Mouse (Mus musculus) cerebellum, postnatal 10 days (tissue): ENCODE measurements around the gene Aoah.

Source experiments
- DNase-seq, 2 experiments: peaks; one replicate each; pipeline ENCODE4 v3.0.0; 2021; ENCODE audit warnings: mixed read lengths in 2 of 2

Gene Aoah

GRCm38 (mm10) chr13:20793901-20794300 lies at the start of gene Aoah:
Gene Aoah, plus strand, starts transcription at chr13:20794113.
- no peak for DNase-seq

- DNase-seq, result no peak
These were observed 39.1 kb upstream of the Aoah start for GRCm38 (mm10) chr13:20754843-20755242.

- no peak for DNase-seq
These were observed 10.3 kb upstream of the Aoah start for GRCm38 (mm10) chr13:20783648-20784047.

GRCm38 (mm10) chr13:20784060-20784459 lies 9.9 kb upstream of the Aoah start:
- no peak for DNase-seq

GRCm38 (mm10) chr13:20785960-20786359 lies 8.0 kb upstream of the Aoah start:
- peak; percentile 77 to 87 for DNase-seq

- DNase-seq, result peak; percentile 34 to 39
These were observed 7.1 kb upstream of the Aoah start for GRCm38 (mm10) chr13:20786825-20787245.

GRCm38 (mm10) chr13:20787952-20788351 lies 6.0 kb upstream of the Aoah start:
- DNase-seq, result no peak

GRCm38 (mm10) chr13:20796651-20797050 lies 2.7 kb downstream of the Aoah start:
- no peak for DNase-seq

GRCm38 (mm10) chr13:20798536-20798935 lies 4.6 kb downstream of the Aoah start:
- DNase-seq, result no peak

- DNase-seq, result no peak
These were observed 5.9 kb downstream of the Aoah start for GRCm38 (mm10) chr13:20799772-20800171.

GRCm38 (mm10) chr13:20800569-20800968 lies 6.7 kb downstream of the Aoah start:
- DNase-seq, result no peak

GRCm38 (mm10) chr13:20811782-20812406 lies 18.0 kb downstream of the Aoah start:
- no peak for DNase-seq

GRCm38 (mm10) chr13:20816385-20816784 lies 22.5 kb downstream of the Aoah start:
- peak in 1 of 2 experiments; percentile 12 for DNase-seq

GRCm38 (mm10) chr13:20820712-20821328 lies 26.9 kb downstream of the Aoah start:
- no peak for DNase-seq

GRCm38 (mm10) chr13:20828728-20829127 lies 34.8 kb downstream of the Aoah start:
- peak in 1 of 2 experiments; percentile 16 for DNase-seq

GRCm38 (mm10) chr13:20829181-20829900 lies 35.4 kb downstream of the Aoah start:
- peak; percentile 56 to 64 for DNase-seq

- peak in 1 of 2 experiments; percentile 8 for DNase-seq
These were observed 62.0 kb downstream of the Aoah start for GRCm38 (mm10) chr13:20855893-20856292.

GRCm38 (mm10) chr13:20899372-20899771 lies 105.5 kb downstream of the Aoah start:
- no peak for DNase-seq

- DNase-seq, result peak; percentile 82 to 84
These were observed 106.6 kb downstream of the Aoah start for GRCm38 (mm10) chr13:20900396-20900971.

- peak; percentile 15 to 29 for DNase-seq
These were observed 107.1 kb downstream of the Aoah start for GRCm38 (mm10) chr13:20900972-20901457.

- DNase-seq, result no peak
These were observed 107.8 kb downstream of the Aoah start for GRCm38 (mm10) chr13:20901634-20902135.

GRCm38 (mm10) chr13:20904118-20904517 lies 110.2 kb downstream of the Aoah start:
- DNase-seq, result no peak

GRCm38 (mm10) chr13:20905195-20905594 lies 111.3 kb downstream of the Aoah start:
- DNase-seq, result no peak
